Mouse (Mus musculus): Measurements from ENCODE around the gene Syne3.

Syne3 gene

DNA sequence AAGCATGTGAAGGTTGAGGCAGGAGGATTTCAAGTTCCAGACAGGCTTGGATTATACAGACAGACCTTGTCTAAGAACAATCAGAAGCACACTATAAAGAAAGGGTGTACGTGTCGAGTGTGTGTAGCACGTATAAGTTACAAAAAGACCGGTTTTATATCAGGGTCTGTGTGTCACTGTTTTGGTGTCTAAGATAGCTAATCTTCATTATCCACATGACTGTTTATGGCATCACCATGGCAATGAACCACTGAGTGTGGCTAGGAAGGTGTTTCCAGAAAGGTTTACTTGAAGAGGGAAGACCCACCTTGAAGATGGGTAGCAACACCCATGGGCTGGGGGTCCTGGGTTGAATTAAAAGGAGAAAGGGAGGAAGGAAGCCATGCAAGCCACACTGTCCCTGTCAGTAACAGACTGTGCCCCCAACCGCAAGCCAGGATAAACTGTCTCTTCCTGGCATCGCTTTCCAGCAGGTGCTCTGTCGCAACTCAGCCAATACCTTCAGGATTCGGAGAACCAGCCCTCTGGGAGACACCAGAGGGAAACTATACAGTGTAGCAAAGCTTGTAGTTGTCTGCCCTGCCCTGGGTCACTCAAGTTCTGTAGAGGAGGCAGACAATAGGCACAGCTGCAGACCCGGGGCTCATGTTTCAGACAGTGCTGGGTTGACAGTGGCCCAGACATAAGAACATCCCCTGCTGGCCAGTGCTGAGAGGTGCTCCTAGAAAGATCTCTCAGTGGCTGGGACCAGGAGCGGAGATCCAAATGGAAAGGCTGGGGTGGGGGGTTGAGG is 7.1 kb downstream of the Syne3 start:
- no peak for ATAC-seq (ENCODE audit: insufficient number of reproducible peaks, low FRiP score, low TSS enrichment)

DNA sequence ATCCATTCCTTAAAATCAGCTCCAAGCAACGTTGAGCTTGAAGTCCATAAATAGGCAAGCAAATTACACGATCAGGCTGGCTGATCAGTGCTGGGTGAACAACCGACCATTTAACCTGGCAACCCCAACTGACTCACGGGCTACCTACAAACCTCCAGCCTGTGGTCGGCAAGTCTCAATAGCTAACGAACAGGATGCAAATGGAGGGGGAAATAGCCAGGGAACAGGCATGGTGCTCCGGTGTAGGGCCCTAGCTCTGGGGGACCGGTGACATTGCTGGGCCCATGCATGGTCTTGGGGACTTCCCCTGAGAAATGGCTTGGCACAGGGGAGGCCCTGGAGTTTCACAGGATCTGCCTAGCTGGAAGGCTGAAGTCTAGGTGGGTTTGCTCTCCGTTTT is 8.3 kb downstream of the Syne3 start:
- ATAC-seq (ENCODE audit: insufficient number of reproducible peaks, low FRiP score, low TSS enrichment): no peak

DNA sequence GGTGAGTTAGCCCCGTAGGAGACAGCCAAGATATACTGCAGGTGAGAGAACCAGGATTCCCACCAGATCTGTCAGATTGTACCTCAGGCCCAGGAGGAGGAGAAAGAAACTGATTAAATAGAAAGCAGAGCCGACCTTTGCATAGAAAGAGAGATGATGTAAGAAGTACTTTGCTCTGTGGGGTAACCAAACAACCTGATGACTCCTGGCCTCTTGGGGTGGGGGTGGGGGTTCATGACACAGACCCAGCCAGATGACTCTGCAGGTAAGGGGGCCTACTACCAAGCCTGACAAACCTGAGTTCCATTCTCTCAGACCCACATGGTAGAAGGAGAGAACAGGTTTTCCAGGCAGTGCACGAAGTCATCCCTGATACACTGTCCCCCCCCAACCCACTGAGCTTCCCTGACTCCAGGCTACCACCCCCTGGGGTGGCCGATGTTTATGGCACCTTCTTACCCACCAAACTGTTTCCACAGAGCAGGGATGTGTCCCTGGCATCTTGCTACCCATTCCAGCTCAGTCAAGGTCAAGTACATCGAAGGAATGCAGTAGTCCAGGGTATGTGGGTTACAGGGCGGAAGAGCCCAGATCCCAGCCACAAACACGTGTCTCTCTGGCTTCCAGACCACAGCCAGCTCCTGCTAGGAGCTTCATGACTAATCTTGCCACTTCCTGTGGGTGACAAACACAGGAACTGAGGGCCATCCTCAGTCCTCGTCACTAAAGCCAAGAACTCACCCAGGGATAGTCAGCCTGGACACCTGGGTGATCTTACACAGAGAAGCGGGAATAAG is 8.9 kb downstream of the Syne3 start:
- ATAC-seq (ENCODE audit: insufficient number of reproducible peaks, low FRiP score, low TSS enrichment): no peak

DNA sequence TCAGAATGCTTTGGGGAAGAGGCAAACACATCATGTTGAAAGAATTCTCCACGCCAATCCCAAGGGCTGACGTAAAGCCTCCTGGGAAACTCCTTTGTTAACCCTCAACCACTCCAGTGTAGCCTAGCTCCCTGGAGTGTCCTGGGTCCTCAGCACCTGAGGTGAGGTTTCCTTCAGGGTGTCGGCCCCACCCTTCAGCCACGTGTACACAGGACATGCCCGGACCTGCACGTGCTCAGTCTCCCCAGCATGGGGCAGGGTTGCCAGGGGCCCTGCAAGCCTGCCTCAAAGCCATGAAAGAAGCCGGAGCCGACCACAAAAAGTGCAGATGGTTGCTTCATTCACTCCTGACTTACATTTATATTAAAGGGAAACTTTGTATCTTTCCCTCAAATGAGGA is 10.4 kb downstream of the Syne3 start:
- no peak for ATAC-seq (ENCODE audit: insufficient number of reproducible peaks, low FRiP score, low TSS enrichment)

DNA sequence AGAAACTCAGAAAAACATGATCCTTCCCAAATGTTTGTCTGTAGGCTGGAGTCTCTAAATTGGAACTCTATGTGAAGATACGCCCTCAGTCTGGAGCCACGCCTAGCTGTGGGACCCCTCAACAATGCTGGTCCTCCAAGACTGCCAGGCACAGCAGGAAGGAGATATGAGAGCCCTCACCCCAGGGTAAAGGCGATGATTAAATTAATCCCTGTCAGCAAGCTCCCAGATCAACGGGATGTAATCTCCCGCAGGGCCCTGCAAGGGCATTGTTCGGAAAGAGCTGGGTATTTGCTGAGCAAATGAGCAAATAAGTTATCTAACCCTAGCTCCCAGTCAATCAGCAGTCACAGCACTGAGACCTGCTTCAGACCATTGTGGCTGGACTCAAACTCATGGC is 11.1 kb downstream of the Syne3 start:
- no peak for ATAC-seq (ENCODE audit: insufficient number of reproducible peaks, low FRiP score, low TSS enrichment)

DNA sequence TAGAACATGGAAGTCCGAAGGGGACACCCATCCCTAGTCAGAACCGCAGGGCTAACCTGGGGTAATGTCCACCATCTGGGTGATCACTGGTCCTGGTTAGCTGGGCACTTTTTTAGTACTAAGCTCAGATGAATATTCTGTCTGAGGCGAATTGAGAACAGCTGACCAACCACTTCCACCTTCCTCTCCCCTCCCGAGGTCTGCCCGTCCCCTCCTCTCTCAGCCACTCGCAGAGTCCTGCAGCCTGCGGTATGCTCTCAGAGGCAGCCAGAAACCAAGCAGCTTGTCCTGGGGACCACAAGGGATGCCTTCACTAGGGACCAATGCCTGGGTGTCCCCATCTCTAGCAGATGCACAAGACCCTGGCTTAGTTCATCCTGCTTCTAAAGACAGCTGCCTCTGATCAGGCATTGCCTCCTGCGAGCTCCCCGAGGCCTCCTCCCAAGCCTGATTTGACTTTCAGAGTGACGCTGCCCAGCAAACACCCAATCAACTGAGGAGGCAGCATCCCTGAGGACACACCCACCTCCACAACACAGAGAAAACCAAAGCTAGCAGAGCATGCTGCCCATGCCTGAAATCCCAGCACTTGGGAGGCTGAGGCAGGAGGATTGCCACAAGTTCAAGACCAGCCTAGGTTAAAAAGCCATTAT is 11.8 kb downstream of the Syne3 start:
- no peak for ATAC-seq (ENCODE audit: insufficient number of reproducible peaks, low FRiP score, low TSS enrichment)

DNA sequence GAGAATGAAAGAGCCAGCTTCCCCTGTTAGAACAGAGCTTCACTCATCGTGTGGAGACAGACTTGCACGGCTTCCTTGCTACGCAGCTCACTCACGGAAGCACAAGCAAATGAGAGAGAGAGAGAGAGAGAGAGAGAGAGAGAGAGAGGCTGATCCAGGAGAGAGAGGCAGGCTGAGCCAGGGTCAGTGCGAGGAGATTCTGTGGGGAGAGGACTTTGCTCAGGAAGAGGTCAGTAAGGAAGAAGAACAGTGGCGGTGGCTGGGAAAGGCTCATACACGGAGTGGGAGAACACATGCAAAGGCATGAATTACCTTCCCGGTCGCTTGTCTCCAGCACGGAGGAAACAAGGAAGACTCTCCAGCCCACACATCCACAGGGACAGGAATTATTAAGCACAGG is 12.4 kb downstream of the Syne3 start:
- no peak for ATAC-seq (ENCODE audit: insufficient number of reproducible peaks, low FRiP score, low TSS enrichment)

DNA sequence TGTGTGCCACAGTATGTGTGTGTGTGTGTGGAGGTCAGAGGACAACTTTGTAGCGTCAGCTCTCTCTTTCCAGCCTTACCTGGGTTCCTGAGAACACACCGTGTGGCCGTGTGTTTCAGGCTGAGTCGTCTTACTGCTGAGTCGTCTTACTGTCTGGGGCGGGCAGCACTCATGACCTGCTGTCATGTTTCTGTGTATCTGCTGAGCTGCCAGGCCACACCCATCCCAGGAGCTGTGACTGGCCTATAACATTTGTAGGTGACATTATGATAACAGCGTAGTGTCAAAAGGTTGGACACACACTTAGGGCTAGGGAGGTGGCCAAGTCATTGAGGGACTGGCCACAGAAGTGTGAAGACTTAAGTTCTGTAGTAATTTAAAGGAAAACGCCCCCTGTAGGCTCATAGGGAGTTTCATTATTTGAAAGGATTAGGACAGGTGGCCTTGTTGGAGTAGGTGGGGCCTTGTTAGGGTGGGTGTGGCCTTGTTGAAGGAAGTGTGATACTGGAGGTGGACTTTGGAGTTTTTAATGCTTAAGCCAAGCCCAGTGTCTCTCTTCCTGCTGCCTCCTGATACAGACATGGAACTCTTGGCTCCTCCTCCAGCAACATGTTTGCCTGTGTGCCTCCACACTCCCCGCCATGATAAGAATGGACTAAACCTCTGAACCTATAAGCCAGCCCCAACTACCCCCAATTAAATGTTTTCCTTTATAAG is 13.4 kb downstream of the Syne3 start:
- ATAC-seq (ENCODE audit: insufficient number of reproducible peaks, low FRiP score, low TSS enrichment): no peak

DNA sequence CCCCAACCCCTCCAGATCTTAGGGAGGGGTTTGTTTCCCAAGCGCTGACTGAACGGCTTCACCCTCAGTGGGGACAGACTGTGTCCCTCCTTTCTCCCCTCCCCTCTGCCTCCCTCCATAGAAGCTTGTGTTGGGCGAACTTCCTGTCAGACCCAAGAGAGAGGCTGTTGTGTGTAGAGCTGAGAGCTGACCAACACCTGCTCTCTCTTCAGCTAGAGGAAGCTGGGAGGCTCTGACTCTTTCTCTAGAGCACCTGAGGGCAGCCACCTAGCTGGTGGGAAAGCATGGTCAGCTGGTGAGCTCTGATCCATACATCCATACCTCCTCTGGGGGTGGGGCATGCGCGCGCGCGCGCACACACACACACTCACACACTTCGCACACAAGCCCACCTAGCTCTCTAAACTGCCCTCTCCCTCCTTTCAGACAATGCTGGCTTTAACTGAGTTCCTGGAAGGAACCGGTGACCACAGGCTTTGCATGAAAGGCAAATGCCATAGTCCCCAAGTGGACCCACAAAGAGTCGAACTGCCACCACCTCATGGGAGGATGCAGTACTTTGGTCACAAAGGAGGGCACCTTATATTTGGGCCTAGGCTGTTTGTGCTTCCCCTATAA is 14.2 kb downstream of the Syne3 start:
- no peak for ATAC-seq (ENCODE audit: insufficient number of reproducible peaks, low FRiP score, low TSS enrichment)

DNA sequence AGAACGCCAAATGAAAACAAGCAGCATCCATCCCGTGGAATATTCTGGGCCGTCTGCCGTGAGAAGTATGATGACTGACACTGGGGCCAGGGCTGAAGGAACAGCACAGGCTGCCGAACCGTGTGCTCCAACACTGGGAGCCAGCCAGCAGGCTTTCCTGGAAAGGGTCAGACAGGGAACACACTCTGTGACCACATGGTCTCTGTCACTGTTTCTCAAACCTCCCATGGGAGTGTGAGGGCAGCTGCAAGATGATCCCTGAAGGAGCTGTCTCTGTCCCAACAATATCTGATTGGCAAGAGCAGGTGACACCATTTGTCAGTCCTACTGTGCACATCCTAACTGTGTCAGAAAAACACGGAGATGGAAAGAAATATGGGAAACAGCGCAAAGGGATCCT is 16.8 kb downstream of the Syne3 start:
- no peak for ATAC-seq (ENCODE audit: insufficient number of reproducible peaks, low FRiP score, low TSS enrichment)

DNA sequence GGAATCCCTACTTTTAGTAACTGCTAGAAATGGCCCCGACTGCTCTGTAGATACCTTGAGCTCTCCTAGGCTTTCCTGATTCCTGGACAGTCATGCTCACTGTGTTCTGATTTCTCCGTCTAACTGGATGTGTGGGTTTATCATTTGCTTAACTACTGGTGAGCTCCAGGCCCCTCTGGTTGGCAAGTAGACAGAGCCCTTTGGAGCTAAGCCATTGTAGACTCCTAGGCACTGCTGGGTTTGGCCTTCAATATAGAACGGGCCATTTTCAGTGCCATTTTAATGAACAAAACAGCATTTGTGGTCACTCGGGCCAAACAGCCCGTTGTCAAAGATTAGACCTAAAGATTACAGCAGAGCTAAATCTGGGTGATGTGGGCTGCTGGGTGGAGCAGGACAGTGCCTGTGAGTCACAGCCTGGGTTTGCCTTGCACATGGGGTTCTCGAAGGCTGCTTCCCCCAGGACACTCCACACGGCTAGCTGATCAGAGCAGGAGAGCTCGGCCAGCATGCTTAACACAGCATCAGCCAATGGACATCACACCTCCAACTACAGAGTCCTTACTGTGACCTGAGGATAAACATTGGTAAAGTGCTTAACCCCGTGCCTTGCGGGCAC is 17.4 kb downstream of the Syne3 start:
- ATAC-seq (ENCODE audit: insufficient number of reproducible peaks, low FRiP score, low TSS enrichment): no peak

DNA sequence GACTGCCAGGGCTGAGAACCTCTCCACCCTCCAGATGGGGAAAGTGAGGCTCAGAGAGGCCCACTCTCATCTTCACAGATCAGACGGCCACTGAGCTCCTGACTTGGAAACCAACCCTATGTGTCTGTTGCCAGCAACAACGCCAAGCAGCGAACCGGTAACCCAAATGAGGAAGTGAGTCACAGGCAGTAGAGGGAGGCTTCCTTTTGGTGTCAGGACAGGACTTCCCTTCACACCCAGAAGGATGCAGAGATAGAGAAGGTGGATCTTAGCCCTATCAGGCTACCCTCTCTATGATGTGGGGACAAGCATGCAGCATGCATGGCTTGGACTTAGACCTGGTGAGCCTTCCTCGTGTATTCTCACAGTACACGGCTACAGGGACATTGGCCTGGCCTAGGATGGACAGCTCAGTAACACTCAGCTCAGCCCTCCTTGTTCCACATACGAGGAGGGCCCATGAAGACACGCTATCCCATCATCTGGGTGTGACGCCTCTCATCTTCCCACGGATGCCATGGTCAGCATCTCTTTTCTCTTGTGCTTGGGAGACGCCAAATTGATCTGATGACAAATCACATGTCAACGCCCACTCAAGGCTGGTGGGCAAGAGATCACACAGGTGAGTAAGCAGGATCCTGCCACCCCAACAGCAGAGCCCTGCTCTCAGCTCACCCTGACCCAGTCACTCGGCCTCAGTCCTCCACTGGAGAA is 18.7 kb downstream of the Syne3 start:
- ATAC-seq (ENCODE audit: insufficient number of reproducible peaks, low FRiP score, low TSS enrichment): no peak

DNA sequence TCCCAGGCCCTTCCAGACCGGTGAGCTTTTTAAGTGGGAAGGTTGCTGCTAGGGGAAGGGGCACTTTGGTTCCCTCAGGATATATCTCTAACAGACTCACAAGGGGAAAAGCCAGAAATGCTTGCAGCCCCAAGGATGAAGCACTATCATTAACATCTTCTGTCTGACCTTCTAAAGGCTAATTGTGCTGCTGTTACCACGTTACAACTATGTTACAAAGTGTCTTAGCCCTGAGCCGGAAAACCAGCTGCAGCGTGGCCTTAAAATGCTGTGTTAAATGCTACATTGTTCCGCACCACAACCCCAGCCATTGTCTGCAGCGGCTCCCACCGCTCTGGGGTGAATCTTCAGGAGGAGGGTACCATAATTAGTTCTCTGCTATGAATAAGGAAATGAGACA is 21.7 kb downstream of the Syne3 start:
- ATAC-seq (ENCODE audit: insufficient number of reproducible peaks, low FRiP score, low TSS enrichment): no peak

DNA sequence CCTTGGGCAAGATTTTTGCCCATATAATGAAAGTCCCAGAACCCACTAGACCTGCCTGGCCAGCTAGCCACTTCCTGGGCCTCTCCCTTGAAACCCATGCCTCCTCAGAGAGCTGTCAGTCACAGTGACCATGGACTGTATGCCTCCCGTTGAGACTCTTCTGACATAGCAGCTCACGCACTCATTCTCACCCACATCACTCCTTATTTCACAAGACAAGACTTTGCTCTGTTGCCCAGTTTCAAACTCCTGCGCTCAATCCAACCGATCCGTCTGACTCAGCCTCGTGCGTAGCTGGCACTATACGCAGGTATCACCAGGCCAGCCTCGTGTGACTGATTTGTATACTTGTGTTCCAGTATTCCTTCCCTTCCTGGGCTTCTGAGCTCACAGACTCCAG is 22.8 kb downstream of the Syne3 start:
- no peak for ATAC-seq (ENCODE audit: insufficient number of reproducible peaks, low FRiP score, low TSS enrichment)

DNA sequence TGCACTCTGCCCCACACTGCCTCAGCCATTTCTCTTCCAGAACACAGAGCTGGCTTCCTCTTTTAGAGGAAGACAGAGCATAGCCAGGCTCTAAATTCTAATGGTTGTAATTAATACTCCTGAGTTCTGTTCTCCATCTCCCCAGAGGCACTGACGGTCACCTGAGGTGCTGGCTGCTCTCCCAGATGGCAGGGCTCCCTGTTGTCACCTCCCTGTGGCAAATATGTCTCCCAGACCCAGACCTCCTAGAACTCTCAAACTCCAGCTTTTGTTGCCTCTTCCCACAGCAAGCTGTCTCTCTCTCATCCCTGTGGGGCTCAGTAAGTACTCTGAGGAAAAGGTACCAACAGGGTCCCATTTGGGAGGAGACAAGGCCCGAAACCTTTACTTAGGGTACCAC is 23.6 kb downstream of the Syne3 start:
- ATAC-seq (ENCODE audit: insufficient number of reproducible peaks, low FRiP score, low TSS enrichment): no peak

DNA sequence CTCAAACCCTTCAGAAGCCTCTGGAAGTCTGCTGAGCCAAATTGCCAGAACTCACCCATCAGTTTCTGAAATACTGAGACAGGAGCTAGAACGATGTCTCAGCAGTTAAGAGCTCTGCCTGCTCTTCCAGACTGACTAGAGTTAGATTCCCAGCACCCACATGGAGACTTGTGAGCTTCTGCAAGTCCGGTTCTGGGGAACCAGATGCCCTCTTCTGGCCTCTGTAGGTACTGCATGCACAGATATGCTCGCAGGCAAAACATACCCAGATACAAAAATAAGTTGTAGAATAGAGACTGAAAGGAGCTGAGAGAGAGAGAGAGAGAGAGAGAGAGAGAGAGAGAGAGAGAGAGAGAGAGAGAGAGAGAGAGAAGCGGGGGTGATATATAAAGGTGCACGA is 24.5 kb downstream of the Syne3 start:
- no peak for ATAC-seq (ENCODE audit: insufficient number of reproducible peaks, low FRiP score, low TSS enrichment)

DNA sequence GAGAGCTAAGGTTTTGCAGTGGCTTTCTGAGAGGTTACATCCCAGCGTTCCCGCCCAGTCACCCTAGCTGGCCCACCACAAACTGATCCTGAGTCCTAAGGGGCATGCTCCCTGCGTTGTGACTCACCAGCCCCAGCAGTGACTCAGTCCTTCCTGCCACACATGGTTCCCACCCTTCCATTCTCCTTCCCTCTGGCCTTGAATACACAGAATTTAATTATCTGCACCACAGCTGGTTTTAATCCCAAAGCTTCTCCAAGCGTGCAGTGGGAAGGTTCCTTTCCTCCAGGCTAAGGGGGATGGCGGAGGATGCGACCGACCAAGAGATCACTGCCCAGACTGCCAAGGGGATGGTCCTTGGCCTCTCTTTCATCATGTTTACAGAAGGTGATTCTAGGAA is 26.1 kb downstream of the Syne3 start:
- ATAC-seq (ENCODE audit: insufficient number of reproducible peaks, low FRiP score, low TSS enrichment): no peak

DNA sequence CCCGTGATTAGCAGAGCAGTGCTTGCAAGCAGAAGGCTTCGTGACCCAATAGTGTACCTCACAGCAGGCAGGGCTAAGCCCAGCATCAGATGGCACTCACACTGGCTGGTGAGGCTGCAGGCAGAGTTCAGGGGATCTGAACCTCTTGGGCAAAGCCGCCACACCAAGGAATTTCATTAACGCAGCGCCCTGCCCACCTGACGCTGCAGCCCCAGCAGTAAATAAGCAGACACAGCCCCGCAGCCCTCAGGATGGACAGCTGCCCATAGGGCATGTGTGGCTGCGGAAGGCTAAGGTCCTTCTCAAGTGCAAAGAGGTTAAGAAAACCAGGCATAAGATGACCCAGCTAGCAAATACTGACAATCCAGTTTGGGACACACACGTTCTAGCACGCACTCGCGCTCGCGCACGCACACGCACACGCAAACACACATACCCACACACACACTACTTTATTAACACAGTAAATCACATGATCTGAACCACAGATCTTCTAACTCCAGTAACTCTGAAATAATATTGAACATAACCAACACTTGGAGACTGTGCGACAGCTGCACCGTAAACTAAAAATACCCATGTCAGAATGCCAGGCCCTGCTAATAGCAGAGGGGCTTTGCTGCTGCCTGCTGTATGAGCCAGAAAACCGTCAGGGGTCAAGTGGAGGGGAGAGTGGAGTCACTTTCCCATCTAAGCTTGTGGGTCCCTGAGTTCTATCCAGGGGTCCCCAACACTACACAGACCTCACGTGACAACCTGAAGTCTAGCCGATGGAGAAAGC is 30.5 kb downstream of the Syne3 start:
- no peak for ATAC-seq (ENCODE audit: insufficient number of reproducible peaks, low FRiP score, low TSS enrichment)

DNA sequence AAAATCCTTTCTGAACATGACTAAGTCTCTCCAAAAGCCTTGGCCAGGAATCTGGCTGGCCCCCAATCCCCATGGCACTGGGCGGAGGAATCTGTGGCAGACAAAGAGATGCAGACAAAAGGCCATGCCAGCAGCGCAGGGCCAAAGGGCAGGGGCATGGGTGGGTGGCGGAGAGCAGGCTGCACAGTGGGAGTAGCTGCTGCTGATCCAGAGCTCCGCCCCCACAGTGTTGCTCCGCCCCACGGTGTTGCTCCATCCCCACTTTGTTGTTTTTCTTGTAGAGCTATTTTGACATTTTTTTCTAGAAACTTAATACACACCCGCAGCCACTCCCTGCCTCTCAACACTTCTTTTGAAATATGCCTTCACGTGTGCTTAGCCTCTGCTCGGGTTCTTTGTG is 31.2 kb downstream of the Syne3 start:
- no peak for ATAC-seq (ENCODE audit: insufficient number of reproducible peaks, low FRiP score, low TSS enrichment)

Data from cerebellum, adult (tissue).